Mouse (Mus musculus) thymus, adult 2 months (tissue): Measurements from ENCODE around the gene Klk9.

Experiments used
- CTCF ChIP-seq: fragments of 200-500 bp; IDR thresholded peaks from 2 replicates; pipeline ENCODE4 v1.5.1; 2012; ENCODE audit warnings: mild to moderate bottlenecking, control low read depth, low read length, moderate library complexity, borderline replicate concordance; ENCODE audit not compliant: control insufficient read depth, poor library complexity, insufficient read depth; ENCODE audit errors: extremely low read depth
- POLR2A ChIP-seq: fragments of 200-500 bp; IDR thresholded peaks from 2 replicates; pipeline ENCODE4 v1.6.1; 2012; ENCODE audit warnings: mild to moderate bottlenecking, low read length, control low read depth, moderate library complexity; ENCODE audit not compliant: control insufficient read depth, poor library complexity, insufficient read depth; ENCODE audit errors: extremely low read depth

GRCm38 (mm10) chr7:43827706-43828105 is 36.0 kb downstream of the Klk9 start:
- no peak for TF ChIP-seq POLR2A
- TF ChIP-seq CTCF = no peak
